Mouse (Mus musculus) megakaryocyte, adult 5-6 weeks (primary cell): ENCODE results near the gene Fastk. TPM values are rescaled to one million over a fixed set of nuclear protein-coding genes. Genes with fewer than 3 reads are reported as not detected.
"Not testable (repeated sequence)": the region's sequence is repeated elsewhere in the genome, so short reads cannot be mapped to it uniquely, and the experiment has no call there.

Experiments
- ATAC-seq: 2 replicates; pipeline ENCODE4 v1.8.0; 2016; ENCODE audit warnings: mild to moderate bottlenecking, inconsistent platforms; ENCODE audit not compliant: poor library complexity, severe bottlenecking
- total RNA-seq, 2 experiments: library from RNA; stranded (forward) in 1 of 2; stranded (reverse) in 1 of 2; fragments of 153-499, 151-499 nt in 1 of 2; fragments of 221-1000, 200-1000 nt in 1 of 2; gene quantifications; 2 replicates each; pipeline versions ENCODE4 v1.2.3 to v1.2.4; 2015 to 2017

Gene Fastk
- total RNA-seq, 2 experiments from 2014 or later, result 21.7 to 42.2 TPM

DNA sequence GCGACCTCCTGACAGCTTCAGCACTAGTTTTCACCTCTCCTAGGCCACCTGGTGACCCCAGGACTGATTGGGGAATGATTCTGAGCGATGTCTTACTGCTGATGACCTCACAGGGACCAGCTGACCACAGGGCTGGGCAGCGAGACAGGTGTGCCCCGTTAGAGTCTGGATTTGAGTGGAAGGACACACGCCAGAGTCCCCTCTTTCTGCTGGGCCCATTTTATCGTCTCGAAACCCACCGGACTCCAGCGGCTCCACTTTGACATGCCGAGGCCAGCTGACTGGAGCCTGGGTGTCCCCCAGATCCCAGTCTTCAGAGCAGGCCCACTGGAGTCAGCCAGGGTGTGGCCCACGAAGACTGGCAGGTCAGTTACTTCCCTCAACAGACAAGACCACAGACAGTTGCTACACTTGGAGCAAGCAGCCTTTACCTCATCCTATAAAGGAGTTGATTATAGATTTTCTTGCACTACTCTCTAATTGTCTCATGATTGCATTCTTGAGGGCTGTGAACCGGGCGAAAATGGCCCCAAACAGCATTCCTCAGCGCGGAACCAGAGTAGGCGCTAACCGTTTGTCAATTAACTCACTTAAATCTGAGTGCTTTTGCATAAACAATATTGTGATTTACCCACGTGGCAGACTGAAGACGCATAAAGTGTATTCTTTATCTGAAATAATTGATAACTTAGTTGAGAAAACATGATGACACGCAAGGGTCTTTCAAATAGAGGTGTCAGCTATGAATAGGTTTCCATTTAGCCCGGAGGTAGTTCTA lies 20.9 kb downstream of the Fastk start:
- ATAC-seq, result peak; percentile 55

DNA sequence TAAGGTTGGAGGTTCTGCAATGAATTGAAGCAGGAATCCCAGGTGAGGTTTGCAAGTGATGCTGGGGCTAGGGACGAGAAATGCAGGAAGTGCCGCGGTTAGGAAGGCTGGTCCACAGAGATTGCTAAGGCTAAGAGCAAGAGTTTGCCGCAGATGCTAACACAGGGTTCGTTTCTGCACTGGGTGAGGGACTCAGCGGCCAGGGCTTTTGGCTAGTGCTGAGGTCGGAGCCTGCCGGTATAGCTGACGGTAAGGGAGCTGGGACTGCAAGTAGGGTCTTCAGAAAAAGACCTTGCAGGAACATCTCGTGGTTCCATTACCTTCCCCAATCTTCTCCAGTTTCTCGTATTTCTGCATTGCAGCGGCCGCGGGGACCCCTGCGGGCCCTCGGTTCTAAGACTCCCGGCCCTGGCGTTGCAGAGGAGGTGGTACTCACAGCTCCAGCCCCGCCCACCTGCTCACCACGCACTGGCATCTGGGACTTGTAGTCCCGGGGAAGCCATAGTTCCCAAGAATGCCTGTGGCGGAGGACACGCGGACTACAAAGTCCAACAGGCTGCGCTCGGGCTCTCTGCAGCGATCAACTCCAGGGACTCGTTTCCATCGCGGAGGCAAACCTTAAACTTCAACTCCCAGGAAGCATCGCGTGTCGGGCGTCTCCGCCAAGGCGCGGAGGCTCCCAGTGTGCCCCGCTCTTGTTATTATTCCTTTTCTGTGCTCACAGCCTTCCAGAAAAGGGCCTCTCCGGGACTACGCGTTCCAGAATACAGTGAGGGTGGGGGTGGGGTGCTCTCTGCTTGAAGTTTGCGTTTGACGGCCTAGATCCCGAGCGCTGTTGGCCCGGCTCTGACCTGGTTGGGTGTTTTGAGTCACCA lies 21.7 kb downstream of the Fastk start, which contains the start of the genes Cdk5 and Slc4a2:
Gene Cdk5 (minus strand): TSS at position 402 of the 875 bp plus-strand sequence.
Gene Slc4a2 (plus strand): TSS at position 709 of the 875 bp plus-strand sequence.
- peak; percentile 87 for ATAC-seq

DNA sequence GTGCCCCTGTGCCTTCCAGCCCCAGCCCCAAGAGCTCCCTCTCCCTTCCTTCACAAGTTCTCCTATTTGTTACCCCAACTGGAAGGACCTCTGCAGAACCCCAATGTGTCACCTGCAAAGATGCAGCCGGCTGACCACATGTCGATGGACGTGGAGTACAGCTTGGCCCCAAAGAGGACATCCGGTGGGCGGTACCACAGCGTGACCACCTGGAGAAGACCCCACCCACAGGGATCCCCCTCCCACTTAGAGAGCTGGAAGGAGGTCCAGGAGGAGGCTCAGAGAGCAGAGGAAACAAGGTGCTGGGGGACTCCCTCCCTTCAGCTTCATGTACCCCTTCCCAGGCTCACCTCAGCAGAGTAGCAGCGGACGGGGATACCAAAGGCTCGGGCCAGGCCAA lies 24.7 kb downstream of the Fastk start:
- ATAC-seq, result no peak

DNA sequence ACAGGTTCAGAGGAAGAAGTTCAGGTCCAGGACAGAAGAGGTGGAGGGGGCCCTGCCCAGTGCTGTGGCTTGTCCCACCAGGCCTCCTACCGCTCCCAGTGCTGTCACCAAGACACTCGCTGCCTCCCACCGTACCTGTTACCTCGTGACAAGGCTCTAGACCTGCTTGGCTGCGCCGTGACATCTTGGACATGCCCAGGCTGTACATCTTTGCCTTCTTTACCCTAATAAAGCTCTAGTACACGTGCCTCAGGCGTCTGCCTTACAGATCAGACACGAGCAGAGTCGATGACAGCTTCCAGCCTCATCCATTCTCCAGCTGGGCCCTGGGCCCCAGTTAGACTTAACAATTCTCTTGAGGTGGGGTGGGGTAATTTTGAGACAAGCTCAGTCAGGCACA lies 27.5 kb downstream of the Fastk start:
- ATAC-seq, result no peak

DNA sequence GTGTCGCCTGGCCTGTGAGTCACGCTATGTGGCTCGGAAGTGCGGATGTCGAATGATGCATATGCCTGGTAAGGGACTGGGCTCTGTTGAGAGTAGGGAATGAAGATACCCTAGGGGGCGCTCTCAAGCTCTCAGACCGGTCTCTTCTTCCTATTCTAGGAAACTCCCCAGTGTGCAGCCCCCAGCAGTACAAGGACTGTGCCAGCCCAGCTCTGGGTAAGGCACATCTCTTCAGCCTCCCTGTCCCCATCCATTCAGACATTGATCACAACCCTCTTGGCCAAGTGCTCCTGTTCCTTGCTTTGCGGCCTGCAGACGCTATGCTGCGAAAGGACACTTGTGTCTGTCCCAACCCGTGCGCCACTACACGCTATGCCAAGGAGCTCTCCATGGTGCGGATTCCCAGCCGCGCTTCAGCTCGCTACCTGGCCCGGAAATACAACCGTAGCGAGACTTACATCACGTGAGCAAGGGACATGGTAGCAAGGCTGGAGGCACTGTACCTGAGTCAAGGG lies 28.8 kb downstream of the Fastk start:
- peak; percentile 90 for ATAC-seq

DNA sequence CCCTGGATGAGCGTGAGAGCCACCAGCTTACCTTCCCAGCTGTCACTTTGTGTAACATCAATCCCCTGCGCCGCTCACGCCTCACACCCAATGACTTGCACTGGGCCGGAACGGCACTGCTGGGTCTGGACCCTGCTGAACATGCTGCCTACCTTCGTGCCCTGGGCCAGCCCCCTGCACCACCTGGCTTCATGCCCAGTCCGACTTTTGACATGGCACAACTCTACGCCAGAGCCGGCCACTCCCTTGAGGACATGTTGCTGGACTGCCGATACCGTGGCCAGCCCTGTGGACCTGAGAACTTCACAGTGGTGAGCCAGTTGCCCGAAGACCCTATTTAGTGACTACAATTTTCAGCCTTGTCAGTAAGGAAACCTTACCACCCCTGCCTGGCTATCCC lies 31.1 kb downstream of the Fastk start:
- ATAC-seq, result no peak

DNA sequence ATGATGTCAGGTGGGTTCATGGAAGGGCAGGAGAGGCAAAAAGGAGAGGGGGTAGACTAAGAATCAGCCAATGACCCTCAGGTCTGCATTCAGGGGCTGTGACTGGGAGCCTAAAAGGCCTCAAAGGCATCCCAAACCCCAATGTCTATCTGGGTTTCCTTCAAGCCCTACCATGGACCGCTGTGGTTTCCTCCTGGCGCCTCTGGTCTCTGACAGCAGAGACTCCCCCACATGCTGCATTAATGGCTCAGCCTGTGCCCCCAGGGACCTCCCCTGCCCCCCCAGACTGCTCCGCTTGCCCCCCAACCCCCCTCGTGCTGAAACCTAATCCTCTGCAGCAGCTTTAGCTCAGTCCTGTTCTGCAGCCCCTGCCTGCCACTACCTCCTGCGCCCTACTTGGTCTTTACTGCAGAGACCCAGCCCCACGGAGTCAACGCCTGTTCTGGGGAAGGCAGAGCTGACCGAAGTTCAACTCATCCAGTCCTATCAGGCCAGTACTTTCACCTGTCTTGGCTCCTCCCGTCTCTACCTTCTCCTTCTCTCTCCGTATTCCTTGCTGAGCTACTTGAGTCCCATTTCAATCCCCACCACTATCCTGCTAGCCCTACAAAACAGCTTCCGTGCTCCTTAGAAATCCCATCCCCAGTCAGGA lies 31.9 kb downstream of the Fastk start, which contains the start of gene Asic3:
Gene Asic3 (plus strand): TSS at position 351 of the 652 bp plus-strand sequence.
- ATAC-seq, result no peak

DNA sequence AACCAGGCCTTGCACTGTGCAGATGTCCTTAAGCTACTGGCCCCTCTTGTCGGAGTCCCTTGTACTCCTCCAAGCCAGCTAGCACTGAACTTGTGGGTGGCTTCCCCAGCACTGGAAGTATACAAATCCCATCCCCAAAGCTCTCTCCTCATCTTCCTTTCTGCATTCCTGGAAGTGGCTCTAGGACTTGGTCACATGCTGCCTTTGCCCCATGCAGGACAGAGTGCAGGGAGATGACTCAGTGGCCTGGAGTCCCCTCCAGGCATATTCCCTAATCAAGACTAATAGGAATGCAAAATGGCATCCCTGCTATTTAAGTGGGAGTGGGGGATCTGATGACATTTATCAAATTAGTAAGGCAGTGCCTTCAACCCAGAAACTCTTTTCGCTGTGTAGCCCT lies 33.0 kb downstream of the Fastk start:
- ATAC-seq, result no peak

DNA sequence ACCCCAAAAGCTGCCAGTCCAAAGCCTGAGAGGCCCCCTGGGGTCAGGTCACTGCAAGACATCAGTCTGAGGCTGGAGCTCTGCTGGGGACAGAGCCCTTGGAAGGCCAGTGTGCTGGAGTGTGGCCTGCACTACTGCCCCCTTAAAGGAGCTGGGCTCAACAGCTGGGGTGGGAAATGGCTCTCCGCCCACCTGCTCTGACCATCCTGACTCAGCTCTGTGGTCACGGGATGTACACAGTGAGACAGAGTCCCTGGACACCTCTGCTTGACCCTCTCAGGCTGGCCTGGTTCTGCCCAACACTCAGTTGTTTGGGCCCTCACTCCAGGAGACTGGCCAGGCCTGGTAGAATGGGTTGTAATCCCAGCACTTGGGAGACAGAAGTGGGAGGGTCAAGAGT lies 35.6 kb downstream of the Fastk start:
- ATAC-seq, result no peak

DNA sequence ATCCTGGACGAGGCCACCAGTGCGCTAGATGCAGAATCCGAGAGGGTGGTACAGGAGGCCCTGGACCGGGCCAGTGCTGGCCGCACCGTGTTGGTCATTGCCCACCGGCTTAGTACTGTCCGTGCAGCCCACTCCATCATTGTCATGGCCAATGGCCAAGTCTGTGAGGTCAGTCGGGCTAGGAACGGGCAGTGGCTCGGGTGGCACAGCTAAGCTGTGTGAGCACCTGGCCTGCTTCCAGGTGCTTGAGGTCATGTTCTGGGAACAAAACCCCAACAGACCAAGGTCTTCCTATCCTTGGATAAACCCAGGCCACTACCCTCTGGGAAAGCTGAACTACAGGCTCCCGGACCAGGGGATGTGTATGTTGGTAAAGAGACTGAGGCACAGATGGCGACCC lies 36.4 kb downstream of the Fastk start:
- ATAC-seq, result no peak

DNA sequence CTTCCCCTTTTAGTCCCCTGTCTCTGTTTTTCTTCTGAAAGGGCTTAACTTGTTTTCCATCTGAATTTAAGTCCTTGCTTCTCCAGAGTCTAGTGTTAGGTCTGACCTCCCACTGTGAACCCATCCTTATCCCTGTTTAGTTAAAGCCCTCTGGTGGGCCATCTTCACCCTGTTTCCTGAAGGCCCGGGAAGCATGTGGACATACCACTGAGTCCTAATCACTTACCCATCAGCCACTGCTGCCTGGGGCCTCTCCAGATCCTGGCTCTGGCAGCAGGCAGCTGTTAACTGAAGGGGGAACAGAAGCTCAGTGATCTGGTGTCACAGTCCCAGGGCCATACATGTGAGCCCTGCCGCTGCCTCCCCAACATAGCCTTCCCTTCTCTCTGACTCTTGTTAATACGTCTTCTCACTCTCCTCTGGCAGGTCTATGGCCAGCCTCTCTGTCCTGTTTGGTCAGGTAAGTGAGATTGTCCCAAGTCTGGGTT lies 39.7 kb downstream of the Fastk start:
- no peak for ATAC-seq

DNA sequence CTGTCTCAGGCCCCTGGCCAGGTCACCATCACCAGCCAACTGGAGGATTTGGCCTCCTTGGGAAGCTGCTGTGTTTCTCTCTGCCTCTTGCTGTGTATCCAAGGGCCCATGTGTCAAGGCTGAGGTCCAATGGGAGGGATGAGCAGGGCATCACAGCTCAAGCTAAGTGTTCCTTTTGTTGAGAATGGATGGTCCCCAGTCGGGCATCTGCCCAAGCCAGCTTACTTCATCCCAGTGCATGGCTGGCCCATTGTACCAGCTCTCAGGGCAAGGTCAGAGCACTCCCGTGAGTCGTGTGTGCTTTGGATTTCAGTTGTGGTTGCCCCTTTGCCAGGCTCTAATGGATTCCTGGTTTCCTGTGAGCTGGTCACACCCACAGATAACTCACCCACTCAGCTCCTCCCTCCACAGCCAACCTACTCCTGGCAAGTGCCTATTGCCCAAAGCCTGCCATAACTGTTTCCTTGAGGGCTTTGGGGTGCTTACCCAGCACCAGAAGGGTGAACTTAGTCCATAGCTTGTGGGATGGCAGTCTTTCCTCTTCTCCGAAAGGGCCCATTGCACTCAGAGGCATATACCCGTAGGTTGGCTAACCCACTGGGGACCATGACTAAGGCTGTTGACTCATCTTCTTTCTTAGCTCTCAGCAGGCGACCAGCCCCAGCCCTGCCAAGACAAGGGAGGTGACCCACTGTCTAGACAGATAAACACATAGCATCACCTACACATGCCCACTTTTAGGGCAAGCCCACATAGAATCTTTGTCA lies 40.3 kb downstream of the Fastk start:
- ATAC-seq, result no peak

DNA sequence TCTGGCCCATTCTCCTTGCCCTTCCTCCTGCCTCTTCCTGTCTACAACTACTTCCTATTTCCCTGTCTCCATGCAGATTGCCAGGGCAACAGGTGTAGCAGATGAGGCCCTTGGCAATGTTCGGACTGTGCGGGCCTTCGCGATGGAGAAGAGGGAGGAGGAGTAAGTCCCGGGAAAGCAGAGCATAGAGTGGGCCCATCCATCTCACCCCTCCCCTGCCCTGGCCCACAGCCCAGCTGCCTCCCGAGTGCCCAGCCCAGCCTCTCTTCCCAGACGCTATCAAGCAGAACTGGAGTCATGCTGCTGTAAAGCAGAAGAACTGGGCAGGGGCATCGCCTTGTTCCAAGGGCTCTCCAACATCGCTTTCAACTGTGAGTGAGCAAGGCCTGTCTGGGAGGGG lies 43.1 kb downstream of the Fastk start:
- ATAC-seq, result no peak

DNA sequence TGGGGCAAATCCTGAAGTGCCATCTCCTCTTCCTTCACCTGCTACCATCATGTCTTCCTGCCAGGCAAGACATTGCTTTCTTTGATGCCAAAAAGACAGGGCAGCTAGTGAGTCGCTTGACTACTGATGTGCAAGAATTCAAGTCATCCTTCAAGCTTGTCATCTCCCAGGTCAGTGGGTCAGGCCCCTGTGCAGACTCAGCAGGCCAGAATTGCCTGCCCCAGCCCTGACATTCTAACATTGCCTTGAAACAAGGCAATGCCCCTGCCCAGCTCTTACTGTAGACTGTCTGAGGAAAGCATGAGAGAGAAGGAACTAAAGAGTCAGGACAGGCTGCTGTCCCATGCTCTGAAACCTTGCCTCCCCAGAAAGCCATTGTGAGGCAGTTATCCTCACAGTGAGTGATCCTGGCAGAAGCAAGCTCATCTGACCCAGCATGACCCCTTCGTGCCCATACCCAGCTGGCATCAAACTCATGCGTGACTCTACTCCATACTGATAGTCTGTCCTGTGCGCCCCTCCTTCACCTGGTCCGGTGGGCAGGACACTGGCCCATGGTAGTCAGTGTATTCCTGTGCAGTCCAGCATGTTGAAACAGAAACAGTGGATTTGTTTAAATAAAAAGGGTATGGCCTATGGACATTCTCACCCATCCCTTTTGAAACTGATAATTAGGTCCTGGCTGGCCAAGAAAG lies 44.0 kb downstream of the Fastk start:
- no peak for ATAC-seq

DNA sequence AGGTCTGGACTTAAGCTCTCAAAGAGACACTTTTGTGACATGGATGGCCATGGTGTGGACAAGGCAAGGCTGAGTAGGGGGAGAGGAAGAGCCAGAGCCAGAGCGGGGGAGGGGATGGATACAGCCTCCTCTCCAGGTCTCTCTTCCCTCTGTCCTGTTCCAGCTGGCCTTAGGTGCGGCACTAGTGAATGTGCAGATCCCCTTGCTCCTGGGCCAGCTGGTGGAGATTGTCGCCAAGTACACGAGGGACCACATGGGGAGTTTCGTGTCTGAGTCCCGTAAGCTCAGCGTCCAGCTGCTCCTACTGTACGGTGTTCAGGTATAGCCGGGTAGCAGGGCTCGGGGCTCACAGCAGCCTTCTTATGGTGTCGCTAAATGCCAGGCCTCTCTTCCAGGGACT lies 44.7 kb downstream of the Fastk start:
- ATAC-seq, result no peak

DNA sequence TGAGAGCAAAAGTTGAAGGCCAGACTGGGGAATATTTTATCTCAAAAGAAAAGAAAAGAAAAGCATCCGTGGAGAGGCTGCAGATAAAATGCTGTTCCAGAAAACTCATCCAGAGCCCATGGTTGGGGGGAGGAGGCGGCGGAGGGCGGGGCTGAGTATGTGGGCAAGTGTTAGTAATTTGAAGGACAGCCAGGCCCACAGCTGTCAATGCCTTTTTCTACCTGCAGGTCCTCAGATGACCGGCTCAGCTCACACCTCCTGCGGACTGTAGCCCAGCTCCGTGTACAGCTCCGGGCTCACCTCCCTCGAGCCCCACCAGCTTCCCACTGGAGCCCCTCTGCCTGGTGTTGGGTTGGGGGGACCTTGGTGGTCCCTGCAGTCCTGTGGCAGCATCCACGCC lies 45.4 kb downstream of the Fastk start:
- ATAC-seq, result no peak

DNA sequence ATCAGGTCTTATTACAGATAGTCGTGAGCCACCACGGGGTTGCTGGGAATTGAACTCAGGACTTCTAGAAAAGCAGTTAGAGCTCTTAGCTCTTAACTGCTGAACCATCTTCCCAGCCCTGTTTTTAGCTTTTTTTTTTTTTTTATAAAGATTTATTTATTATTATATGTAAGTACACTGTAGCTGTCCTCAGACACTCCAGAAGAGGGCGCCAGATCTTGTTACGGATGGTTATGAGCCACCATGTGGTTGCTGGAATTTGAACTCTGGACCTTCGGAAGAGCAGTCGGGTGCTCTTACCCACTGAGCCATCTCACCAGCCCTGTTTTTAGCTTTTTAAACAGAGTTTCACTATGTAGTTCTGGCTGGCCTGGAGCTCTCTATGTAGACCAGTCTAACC lies 48.8 kb downstream of the Fastk start:
- ATAC-seq, result not testable (repeated sequence)

DNA sequence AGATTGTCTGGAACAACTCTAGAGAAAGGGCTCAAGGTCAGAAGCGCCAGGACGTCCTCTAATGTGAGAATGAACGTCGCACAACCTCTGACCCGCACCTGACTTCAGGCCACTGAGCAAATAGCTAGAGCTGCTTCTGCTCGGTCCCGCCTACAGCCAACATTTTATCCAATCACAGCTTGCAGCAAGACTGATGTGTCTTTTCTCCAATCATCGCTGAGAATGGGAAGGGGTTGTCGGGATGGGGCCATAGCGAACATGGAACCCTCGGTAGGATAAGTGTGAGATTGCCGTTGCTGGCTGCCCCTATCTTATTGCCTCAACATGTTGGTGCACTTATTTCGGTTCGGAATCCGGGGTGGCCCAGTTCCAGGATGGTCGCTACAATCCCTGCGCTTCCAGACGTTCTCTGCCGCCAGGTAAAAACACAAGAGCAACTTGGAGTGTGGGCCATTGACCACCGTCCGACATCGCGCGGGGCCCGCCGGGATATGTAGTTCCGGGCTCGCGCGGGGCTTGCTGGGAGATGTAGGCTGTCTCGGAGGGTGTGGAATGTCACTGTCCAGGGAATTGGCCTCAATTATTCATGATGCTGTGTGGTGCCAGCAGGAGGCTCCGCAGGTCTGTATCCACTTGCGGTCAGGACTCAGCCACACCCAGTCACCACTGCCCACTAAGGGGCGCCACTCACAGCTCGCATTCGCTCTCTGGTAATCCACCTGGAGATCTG lies 50.8 kb downstream of the Fastk start:
- peak; percentile 89 for ATAC-seq
